Mouse (Mus musculus) hindbrain, postnatal 0 days (tissue): Measurements from ENCODE around the gene Smurf2. TPM values are rescaled to one million over a fixed set of nuclear protein-coding genes. Genes with fewer than 3 reads are reported as not detected.

ENCODE experiments used
- ATAC-seq: fragments of 200-750 bp; cut with Nextera tagmentation; 2 replicates; pipeline ENCODE4 v1.8.0; 2017; ENCODE audit warnings: mild to moderate bottlenecking, moderate TSS enrichment, moderate library complexity
- DNase-seq: peaks from one replicate; pipeline ENCODE4 v3.0.0-alpha.2; 2015; ENCODE audit warnings: low spot score
- H3K27ac ChIP-seq: fragments of 300-500 bp; sonication (generic); 2 replicates; pipeline ENCODE4 v1.5.1; 2014; ENCODE audit warnings: mild to moderate bottlenecking
- H3K27me3 ChIP-seq: fragments of 300-500 bp; sonication (generic); 2 replicates; pipeline ENCODE4 v1.6.1; 2014; ENCODE audit warnings: low read length, mixed read lengths; ENCODE audit not compliant: insufficient read depth
- H3K36me3 ChIP-seq: fragments of 300-500 bp; sonication (generic); 2 replicates; pipeline ENCODE4 v1.6.1; 2014; ENCODE audit warnings: low read length, mixed read lengths; ENCODE audit not compliant: insufficient read depth
- H3K4me1 ChIP-seq: fragments of 300-500 bp; sonication (generic); 2 replicates; pipeline ENCODE4 v1.6.1; 2014; ENCODE audit warnings: antibody characterized with exemption, low read length, mixed read lengths; ENCODE audit not compliant: insufficient read depth
- H3K4me2 ChIP-seq: fragments of 300-500 bp; sonication (generic); 2 replicates; pipeline ENCODE4 v1.6.1; 2014; ENCODE audit warnings: low read depth, mild to moderate bottlenecking, low read length, moderate library complexity, mixed read lengths
- H3K4me3 ChIP-seq: fragments of 300-500 bp; sonication (generic); 2 replicates; pipeline ENCODE4 v1.5.1; 2014; ENCODE audit warnings: low read length
- H3K9ac ChIP-seq: fragments of 300-500 bp; sonication (generic); replicated peaks from 2 replicates; pipeline ENCODE4 v1.6.1; 2014; ENCODE audit warnings: mild to moderate bottlenecking, low read length, moderate library complexity, mixed read lengths
- H3K9me3 ChIP-seq: fragments of 300-500 bp; sonication (generic); 2 replicates; pipeline ENCODE4 v1.6.1; 2016; ENCODE audit warnings: low read length, mixed read lengths
- CTCF ChIP-seq: IDR thresholded peaks from 2 replicates; pipeline ENCODE4 v1.5.1; 2016; ENCODE audit warnings: antibody characterized with exemption, control low read depth, low read depth
- WGBS: fragments of 180-500 bp; shearing (Covaris S2); extraction: QIAGEN DNeasy Blood & Tissue Kit; methylation state at CpG from one replicate; pipeline ENCODE4 v1.1.7; 2014; 5-methylcytosine and 5-hydroxymethylcytosine counted together
- microRNA-seq, 2 experiments: library from miRNA; unstranded; fragments of <30 nt; microRNA quantifications; one replicate each; pipeline ENCODE4; 2016
- polyA plus RNA-seq: library from polyadenylated mRNA; unstranded; fragments of >200 nt; fragmentation: Nextera tagmentation; extraction: Ambion mirVana; gene quantifications from 2 replicates; pipeline ENCODE4 v1.2.1, GENCODE M21; 2015
- total RNA-seq: library from RNA; depleted of rRNA; stranded (reverse); fragments of >200 nt; gene quantifications from 2 replicates; pipeline ENCODE4 v1.2.3, GENCODE M21; 2014; rRNA removed

Gene Smurf2
- total and polyA plus RNA-seq, 2 experiments from 2014 or later: 8.7 to 35.7 TPM

GRCm38 (mm10) chr11:106770195-106770974 lies 150.1 kb downstream of the Smurf2 start:
- 97% methylated on average over 9 of the region's 9 CpGs for WGBS
- no peak overlapping the region for H3K27ac ChIP-seq
- no peaks in the 10 kb centered on the region for H3K27me3 ChIP-seq
- TF ChIP-seq CTCF: peak; percentile 76
- no peak overlapping the region for H3K4me3 ChIP-seq
- no peaks in the 10 kb centered on the region for H3K9me3 ChIP-seq
- H3K36me3 ChIP-seq: peaks cover 49% of the 10 kb centered on the region
- DNase-seq (peak; percentile 45), ATAC-seq (no peak)
- H3K4me2 ChIP-seq: no peak overlapping the region
- H3K4me1 ChIP-seq: no peaks in the 10 kb centered on the region
- H3K9ac ChIP-seq: no peak overlapping the region

Small RNA genes lying within 50 kb of the gene (microRNA-seq; reads per million reads assigned to microRNA genes)
- gene Gm25994: 0 reads per million in 2 experiments
- 0 to 0.18 reads per million in 2 experiments for gene Gm27322
- gene Mir3064: 6.9 to 11.1 reads per million in 2 experiments

Other genes with a start within 250 kb of the Smurf2 start
- gene Pecam1, start 170.1 kb downstream of the Smurf2 start, total RNA-seq: 19.2 and 20.1 TPM in 2 replicates
- gene Pecam1, start 170.1 kb downstream of the Smurf2 start, polyA plus RNA-seq: 10.9 and 11.2 TPM in 2 replicates
- gene Milr1, start 169.5 kb downstream of the Smurf2 start, total RNA-seq: 0.40 TPM in 1 of 2 replicates, not detected in the other
- gene Milr1, start 169.5 kb downstream of the Smurf2 start, polyA plus RNA-seq: 0.56 and 0.72 TPM in 2 replicates
- 8.3 and 12.9 TPM in 2 replicates for gene Polg2, start 141.2 kb downstream of the Smurf2 start, total RNA-seq
- 9.5 and 11.4 TPM in 2 replicates for gene Polg2, start 141.2 kb downstream of the Smurf2 start, polyA plus RNA-seq
- gene Ddx5, start 131.5 kb downstream of the Smurf2 start, total RNA-seq: 288 and 416 TPM in 2 replicates
- gene Ddx5, start 131.5 kb downstream of the Smurf2 start, polyA plus RNA-seq: 272 and 274 TPM in 2 replicates
- 2.6 and 9.0 TPM in 2 replicates for gene Cep95, start 131.5 kb downstream of the Smurf2 start, total RNA-seq
- 7.2 and 8.7 TPM in 2 replicates for gene Cep95, start 131.5 kb downstream of the Smurf2 start, polyA plus RNA-seq
- gene Kpna2, start 78.8 kb upstream of the Smurf2 start, total RNA-seq: 85.8 and 94.4 TPM in 2 replicates
- 106 and 111 TPM in 2 replicates for gene Kpna2, start 78.8 kb upstream of the Smurf2 start, polyA plus RNA-seq
- gene 1810010H24Rik, start 105.0 kb upstream of the Smurf2 start, total RNA-seq: 6.8 and 9.7 TPM in 2 replicates
- gene 1810010H24Rik, start 105.0 kb upstream of the Smurf2 start, polyA plus RNA-seq: 10.6 and 12.0 TPM in 2 replicates
- 30.0 and 42.1 TPM in 2 replicates for gene Bptf, start 211.4 kb upstream of the Smurf2 start, total RNA-seq
- gene Bptf, start 211.4 kb upstream of the Smurf2 start, polyA plus RNA-seq: 19.7 and 19.8 TPM in 2 replicates